Mouse (Mus musculus): ENCODE measurements around the gene Eef1g. TPM values are rescaled to one million over a fixed set of nuclear protein-coding genes. Genes with fewer than 3 reads are reported as not detected.

The Eef1g gene
- polyA plus RNA-seq, 1 experiment from 2014 or later, result 516 TPM

- Histone ChIP-seq H3K27ac (ENCODE audit: low read depth) (no peak overlapping the region), H3K27me3 (ENCODE audit: insufficient read depth, low read length) (no peaks in the 10 kb centered on the region), H3K9me3 (ENCODE audit: low read depth, low read length) (no peaks in the 10 kb centered on the region), H3K9ac (no peak overlapping the region), H3K4me1 (ENCODE audit: insufficient read depth) (no peaks in the 10 kb centered on the region), H3K4me3 (ENCODE audit: low read depth, low read length) (no peak overlapping the region), H3K36me3 (ENCODE audit: insufficient read depth) (peaks cover 100% of the 10 kb centered on the region), H3K4me2 (no peak overlapping the region)
- 91% methylated on average over 2 of the region's 2 CpGs for WGBS
- TF ChIP-seq CTCF (IDR thresholded peaks at IDR 0.05; ENCODE audit: low read depth), result no peak
- DNase-seq, result no peak
- ATAC-seq (ENCODE audit: insufficient read depth), result no peak
Measured at GRCm38 (mm10) chr19:8975491-8975890, 8.7 kb downstream of the Eef1g start.

- H3K9ac ChIP-seq, result no peak overlapping the region
- H3K4me2 ChIP-seq, result no peak overlapping the region
- 43% methylated on average over 3 of the region's 3 CpGs for WGBS
- peak; percentile 77 for TF ChIP-seq CTCF (IDR thresholded peaks at IDR 0.05; ENCODE audit: low read depth)
- no peaks in the 10 kb centered on the region for H3K27me3 ChIP-seq (ENCODE audit: insufficient read depth, low read length)
- no peaks in the 10 kb centered on the region for H3K9me3 ChIP-seq (ENCODE audit: low read depth, low read length)
- H3K4me3 ChIP-seq (ENCODE audit: low read depth, low read length), result no peak overlapping the region
- DNase-seq, result peak; percentile 76
- no peak overlapping the region for H3K27ac ChIP-seq (ENCODE audit: low read depth)
- H3K36me3 ChIP-seq (ENCODE audit: insufficient read depth), result peaks cover 96% of the 10 kb centered on the region
- H3K4me1 ChIP-seq (ENCODE audit: insufficient read depth), result peaks cover 2% of the 10 kb centered on the region; the same call in 1 of the 2 replicates
- peak; percentile 67; the same call in 1 of the 2 replicates for ATAC-seq (ENCODE audit: insufficient read depth)
Measured at GRCm38 (mm10) chr19:8976535-8976934, 9.7 kb downstream of the Eef1g start.

GRCm38 (mm10) chr19:8980771-8981170, 13.9 kb downstream of the Eef1g start:
- WGBS, result 46% methylated on average over 5 of the region's 5 CpGs
- ATAC-seq (ENCODE audit: insufficient read depth) (no peak), DNase-seq (no peak)
- Histone ChIP-seq H3K4me3 (ENCODE audit: low read depth, low read length) (no peak overlapping the region), H3K27me3 (ENCODE audit: insufficient read depth, low read length) (no peaks in the 10 kb centered on the region), H3K27ac (ENCODE audit: low read depth) (no peak overlapping the region), H3K9ac (no peak overlapping the region), H3K36me3 (ENCODE audit: insufficient read depth) (peaks cover 53% of the 10 kb centered on the region), H3K9me3 (ENCODE audit: low read depth, low read length) (no peaks in the 10 kb centered on the region), H3K4me1 (ENCODE audit: insufficient read depth) (peaks cover 24% of the 10 kb centered on the region), H3K4me2 (no peak overlapping the region)
- no peak for TF ChIP-seq CTCF (IDR thresholded peaks at IDR 0.05; ENCODE audit: low read depth)

- H3K4me1 ChIP-seq (ENCODE audit: insufficient read depth), result peaks cover 26% of the 10 kb centered on the region
- ATAC-seq (ENCODE audit: insufficient read depth) (peak; percentile 15; the same call in 1 of the 2 replicates), DNase-seq (peak; percentile 55)
- no peak overlapping the region for H3K9ac ChIP-seq
- 55% methylated on average over 2 of the region's 2 CpGs for WGBS
- TF ChIP-seq CTCF (IDR thresholded peaks at IDR 0.05; ENCODE audit: low read depth), result no peak
- H3K4me2 ChIP-seq, result no peak overlapping the region
- no peak overlapping the region for H3K4me3 ChIP-seq (ENCODE audit: low read depth, low read length)
- no peak overlapping the region; the same call in 1 of the 2 replicates for H3K27ac ChIP-seq (ENCODE audit: low read depth)
- no peaks in the 10 kb centered on the region for H3K27me3 ChIP-seq (ENCODE audit: insufficient read depth, low read length)
- H3K9me3 ChIP-seq (ENCODE audit: low read depth, low read length), result no peaks in the 10 kb centered on the region
- peaks cover 45% of the 10 kb centered on the region for H3K36me3 ChIP-seq (ENCODE audit: insufficient read depth)
Measured at GRCm38 (mm10) chr19:8981450-8982168, 14.8 kb downstream of the Eef1g start.

- H3K4me2 ChIP-seq, result no peak overlapping the region
- 53% methylated on average over 5 of the region's 5 CpGs for WGBS
- DNase-seq, result peak; percentile 54
- H3K27me3 ChIP-seq (ENCODE audit: insufficient read depth, low read length), result no peaks in the 10 kb centered on the region
- ATAC-seq (ENCODE audit: insufficient read depth), result no peak
- no peaks in the 10 kb centered on the region for H3K9me3 ChIP-seq (ENCODE audit: low read depth, low read length)
- peak overlapping the region; percentile 54; the same call in 1 of the 2 replicates for H3K27ac ChIP-seq (ENCODE audit: low read depth)
- TF ChIP-seq CTCF (IDR thresholded peaks at IDR 0.05; ENCODE audit: low read depth), result no peak
- H3K4me3 ChIP-seq (ENCODE audit: low read depth, low read length), result no peak overlapping the region
- peaks cover 26% of the 10 kb centered on the region for H3K4me1 ChIP-seq (ENCODE audit: insufficient read depth)
- H3K36me3 ChIP-seq (ENCODE audit: insufficient read depth), result peaks cover 36% of the 10 kb centered on the region
- no peak overlapping the region for H3K9ac ChIP-seq
Measured at GRCm38 (mm10) chr19:8982303-8983149, 15.7 kb downstream of the Eef1g start.

- DNase-seq (peak; percentile 35), ATAC-seq (ENCODE audit: insufficient read depth) (no peak)
- H3K4me2 ChIP-seq, result no peak overlapping the region
- H3K9ac ChIP-seq, result no peak overlapping the region
- H3K27me3 ChIP-seq (ENCODE audit: insufficient read depth, low read length), result no peaks in the 10 kb centered on the region; the same call in 1 of the 2 replicates
- 16% methylated on average over 4 of the region's 4 CpGs for WGBS
- H3K4me1 ChIP-seq (ENCODE audit: insufficient read depth), result peaks cover 26% of the 10 kb centered on the region
- H3K36me3 ChIP-seq (ENCODE audit: insufficient read depth), result peaks cover 29% of the 10 kb centered on the region
- no peak for TF ChIP-seq CTCF (IDR thresholded peaks at IDR 0.05; ENCODE audit: low read depth)
- peak overlapping the region; percentile 2; the same call in 1 of the 2 replicates for H3K27ac ChIP-seq (ENCODE audit: low read depth)
- no peak overlapping the region for H3K4me3 ChIP-seq (ENCODE audit: low read depth, low read length)
- no peaks in the 10 kb centered on the region for H3K9me3 ChIP-seq (ENCODE audit: low read depth, low read length)
Measured at GRCm38 (mm10) chr19:8983150-8983650, 16.4 kb downstream of the Eef1g start.

Measured in lung, embryonic 14.5 days (tissue).